18 mouse cellular contexts compared by ENCODE assay signal in the genomic region with DNA sequence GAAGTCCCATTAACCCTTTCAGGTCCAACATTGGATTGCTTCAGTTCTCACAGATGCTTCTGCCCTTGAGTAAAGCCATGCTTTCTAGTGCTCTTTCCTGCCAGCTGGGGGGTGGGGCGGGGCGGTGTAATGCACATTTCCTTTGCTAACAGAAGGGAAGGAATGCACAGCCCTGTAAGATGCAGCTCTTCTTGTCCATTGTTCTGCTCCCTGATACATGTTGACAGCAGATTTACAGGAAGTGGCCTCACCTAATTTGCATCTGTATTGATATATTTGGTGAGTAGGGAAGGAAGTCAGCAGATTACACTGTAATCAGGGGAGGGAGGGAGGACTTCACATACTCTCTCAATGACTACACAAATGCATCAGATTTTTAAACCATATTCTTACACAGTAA.
DNase-seq lines count a peak whose midpoint lies in the region; ATAC-seq and TF ChIP-seq lines count a peak whose summit lies in the region.
"Had no signal": no experiment of that assay in that cellular context is flagged by ENCODE, and none has a peak within 500 bp of the region (broad histone marks: within the 10 kb centered on the region; RNA-seq: fewer than 3 reads in every experiment).

No protein-coding gene starts in this region.

- 86% methylated on average over 2 of the region's 2 CpGs for WGBS in embryonic facial prominence, embryonic 14.5 days
- 92% methylated on average over 2 of the region's 2 CpGs for WGBS in embryonic facial prominence, embryonic 10.5 days
- WGBS in lung, postnatal 0 days = 61% methylated on average over 2 of the region's 2 CpGs
- 30% methylated on average over 2 of the region's 2 CpGs for WGBS in liver, embryonic 14.5 days (ENCODE audit: insufficient replicate concordance)
- WGBS in forebrain, embryonic 13.5 days = 94% methylated on average over 2 of the region's 2 CpGs

- H3K36me3 ChIP-seq in embryonic facial prominence, embryonic 14.5 days (ENCODE audit: control insufficient read depth, insufficient read depth, low read length) = no peaks in the 10 kb centered on the region
- no peaks in the 10 kb centered on the region for H3K36me3 ChIP-seq in embryonic facial prominence, embryonic 10.5 days (replicated peaks)
- H3K36me3 ChIP-seq in lung, postnatal 0 days (ENCODE audit: insufficient read depth, low read length) = no peaks in the 10 kb centered on the region
- no peaks in the 10 kb centered on the region for H3K36me3 ChIP-seq in liver, embryonic 14.5 days (replicated peaks; ENCODE audit: control insufficient read depth, insufficient read depth, low read depth)
- H3K36me3 ChIP-seq in forebrain, embryonic 13.5 days (ENCODE audit: poor library complexity, severe bottlenecking) = no peaks in the 10 kb centered on the region
- H3K36me3 ChIP-seq: intestine, embryonic 15.5 days; kidney, embryonic 15.5 days had no signal

- no peak overlapping the region for H3K27ac ChIP-seq in embryonic facial prominence, embryonic 14.5 days (replicated peaks; ENCODE audit: low read depth, low read length)
- H3K27ac ChIP-seq in embryonic facial prominence, embryonic 10.5 days (replicated peaks) = no peak overlapping the region
- no peak overlapping the region for H3K27ac ChIP-seq in lung, postnatal 0 days (ENCODE audit: low read length)
- H3K27ac ChIP-seq in liver, embryonic 14.5 days = no peak overlapping the region
- H3K27ac ChIP-seq in forebrain, embryonic 13.5 days = no peak overlapping the region
- H3K27ac ChIP-seq: gastrocnemius, adult 2 months; hindbrain, embryonic 14.5 days; intestine, embryonic 15.5 days; kidney, embryonic 15.5 days had no signal

- TF ChIP-seq EP300 in lung, postnatal 0 days (IDR thresholded peaks at IDR 0.05) = no peak
- TF ChIP-seq EP300 in liver, embryonic 14.5 days (IDR thresholded peaks at IDR 0.05; ENCODE audit: low read depth) = no peak

- ATAC-seq in embryonic facial prominence, embryonic 14.5 days (ENCODE audit: low read depth) = no peak
- peak; percentile 37; the same call in 1 of the 2 replicates for ATAC-seq in lung, postnatal 0 days
- peak; percentile 26; the same call in 1 of the 2 replicates for ATAC-seq in liver, embryonic 14.5 days (ENCODE audit: insufficient read depth)
- ATAC-seq in monocyte, adult 5-6 weeks (replicated peaks; ENCODE audit: insufficient number of reproducible peaks, low FRiP score, low TSS enrichment, poor library complexity, severe bottlenecking) = peak; percentile 70
- no peak for ATAC-seq in forebrain, embryonic 13.5 days
- ATAC-seq: CD4-positive, CD25-positive, alpha-beta regulatory T cell, adult 4 months; forebrain, embryonic 16.5 days; intestine, embryonic 15.5 days; midbrain, embryonic 16.5 days had no signal

- no peak for TF ChIP-seq CTCF in lung, postnatal 0 days (IDR thresholded peaks at IDR 0.05)
- TF ChIP-seq CTCF in liver, embryonic 14.5 days (IDR thresholded peaks at IDR 0.05; ENCODE audit: low read depth) = no peak

- no peaks in the 10 kb centered on the region for H3K27me3 ChIP-seq in embryonic facial prominence, embryonic 14.5 days (replicated peaks; ENCODE audit: control insufficient read depth, insufficient read depth, low read length)
- no peaks in the 10 kb centered on the region for H3K27me3 ChIP-seq in embryonic facial prominence, embryonic 10.5 days (replicated peaks; ENCODE audit: low read depth, poor library complexity, severe bottlenecking)
- H3K27me3 ChIP-seq in lung, postnatal 0 days (replicated peaks; ENCODE audit: insufficient read depth, low read length) = no peaks in the 10 kb centered on the region
- H3K27me3 ChIP-seq in liver, embryonic 14.5 days (ENCODE audit: control insufficient read depth, insufficient read depth, low read length) = no peaks in the 10 kb centered on the region
- H3K27me3 ChIP-seq in forebrain, embryonic 13.5 days = no peaks in the 10 kb centered on the region
- H3K27me3 ChIP-seq: intestine, embryonic 15.5 days; kidney, embryonic 15.5 days had no signal

- peak; percentile 12 for DNase-seq in embryonic facial prominence, embryonic 14.5 days (ENCODE audit: low spot score)
- DNase-seq in embryonic facial prominence, embryonic 10.5 days (ENCODE audit: low spot score) = no peak
- DNase-seq in lung, postnatal 0 days (ENCODE audit: low spot score) = no peak
- DNase-seq in lung, postnatal 25 days (ENCODE audit: low spot score) = no peak
- no peak for DNase-seq in liver, embryonic 14.5 days (ENCODE audit: low read depth in 3 of 3, low spot score in 3 of 3)
- no peak for DNase-seq in right cerebral cortex, adult 18-20 months
- DNase-seq: cerebellum, postnatal 14 days; gastrocnemius, adult 2 months; heart, adult 18-20 months had no signal

- H3K9me3 ChIP-seq in embryonic facial prominence, embryonic 14.5 days (ENCODE audit: control insufficient read depth, low read length) = no peaks in the 10 kb centered on the region
- no peaks in the 10 kb centered on the region for H3K9me3 ChIP-seq in embryonic facial prominence, embryonic 10.5 days
- no peaks in the 10 kb centered on the region for H3K9me3 ChIP-seq in lung, postnatal 0 days (ENCODE audit: low read length)
- no peaks in the 10 kb centered on the region for H3K9me3 ChIP-seq in liver, embryonic 14.5 days (ENCODE audit: control insufficient read depth, low read length)
- H3K9me3 ChIP-seq in forebrain, embryonic 13.5 days (replicated peaks) = no peaks in the 10 kb centered on the region
- H3K9me3 ChIP-seq: intestine, embryonic 15.5 days; kidney, embryonic 15.5 days had no signal

- H3K4me3 ChIP-seq in embryonic facial prominence, embryonic 14.5 days (ENCODE audit: low read depth, low read length) = no peak overlapping the region
- H3K4me3 ChIP-seq in embryonic facial prominence, embryonic 10.5 days = no peak overlapping the region
- no peak overlapping the region for H3K4me3 ChIP-seq in lung, postnatal 0 days (ENCODE audit: low read depth, low read length)
- no peak overlapping the region for H3K4me3 ChIP-seq in liver, embryonic 14.5 days (ENCODE audit: insufficient read depth in 1 of 2, low read depth in 2 of 2, low read length in 2 of 2)
- H3K4me3 ChIP-seq in forebrain, embryonic 13.5 days = no peak overlapping the region
- H3K4me3 ChIP-seq: erythroblast, embryonic 14.5 days; gastrocnemius, adult 2 months; intestine, embryonic 15.5 days; kidney, embryonic 15.5 days had no signal

- peaks cover 5% of the 10 kb centered on the region; the same call in 1 of the 2 replicates for H3K4me1 ChIP-seq in embryonic facial prominence, embryonic 14.5 days (ENCODE audit: control insufficient read depth, insufficient read depth, low read length)
- peaks cover 9% of the 10 kb centered on the region for H3K4me1 ChIP-seq in embryonic facial prominence, embryonic 10.5 days
- peaks cover 2% of the 10 kb centered on the region; the same call in 1 of the 2 replicates for H3K4me1 ChIP-seq in lung, postnatal 0 days (ENCODE audit: insufficient read depth, low read depth, low read length)
- H3K4me1 ChIP-seq in liver, embryonic 14.5 days (replicated peaks; ENCODE audit: control insufficient read depth in 2 of 2, insufficient read depth in 2 of 2, low read length in 1 of 2) = peaks cover 0 to 8% of the 10 kb centered on the region in 2 experiments; a peak in 1 of 4 replicates
- H3K4me1 ChIP-seq in forebrain, embryonic 13.5 days = peaks cover 28% of the 10 kb centered on the region
- H3K4me1 ChIP-seq: intestine, embryonic 15.5 days had no signal

- no peak overlapping the region for H3K4me2 ChIP-seq in embryonic facial prominence, embryonic 14.5 days (ENCODE audit: low read depth, low read length)
- no peak overlapping the region for H3K4me2 ChIP-seq in lung, postnatal 0 days (replicated peaks; ENCODE audit: low read depth, low read length)
- H3K4me2 ChIP-seq in liver, embryonic 14.5 days (ENCODE audit: low read depth) = no peak overlapping the region
- H3K4me2 ChIP-seq in forebrain, embryonic 13.5 days = no peak overlapping the region
- H3K4me2 ChIP-seq: hindbrain, embryonic 14.5 days; intestine, embryonic 15.5 days; kidney, embryonic 15.5 days had no signal

- no peak overlapping the region for H3K9ac ChIP-seq in embryonic facial prominence, embryonic 14.5 days (ENCODE audit: low read depth, low read length)
- H3K9ac ChIP-seq in lung, postnatal 0 days (replicated peaks; ENCODE audit: low read depth) = no peak overlapping the region
- no peak overlapping the region for H3K9ac ChIP-seq in liver, embryonic 14.5 days (replicated peaks)
- H3K9ac ChIP-seq in forebrain, embryonic 13.5 days = no peak overlapping the region
- H3K9ac ChIP-seq: hindbrain, embryonic 14.5 days; intestine, embryonic 15.5 days; kidney, embryonic 15.5 days had no signal

Comparison
In these comparisons a context has a peak if more than half of its experiments do, and no peak if none do; other contexts are left out.
1. ATAC-seq: peak in lung, postnatal 0 days (single experiment), liver, embryonic 14.5 days (single experiment) and monocyte, adult 5-6 weeks (single experiment); none in embryonic facial prominence, embryonic 14.5 days (single experiment) and forebrain, embryonic 13.5 days (single experiment).